Mouse (Mus musculus) cerebellum, adult 2 months (tissue): ENCODE results near the gene Olfr1505. TPM values are rescaled to one million over a fixed set of nuclear protein-coding genes. Genes with fewer than 3 reads are reported as not detected.

ENCODE experiments used
- DNase-seq, 2 experiments: peaks; one replicate each; pipeline ENCODE4 v3.0.0; 2021
- H3K27ac ChIP-seq: fragments of 200-500 bp; 2 replicates; pipeline ENCODE4 v1.5.1; 2012; ENCODE audit warnings: low read length, control low read depth, inconsistent platforms; ENCODE audit not compliant: insufficient read depth
- H3K27me3 ChIP-seq: fragments of 200-500 bp; 2 replicates; pipeline ENCODE4 v1.6.1; 2012; ENCODE audit warnings: inconsistent platforms, mild to moderate bottlenecking, low read length, moderate library complexity; ENCODE audit not compliant: control insufficient read depth, insufficient read depth
- H3K4me1 ChIP-seq: fragments of 200-500 bp; 2 replicates; pipeline ENCODE4 v1.6.1; 2011; ENCODE audit warnings: low read length; ENCODE audit not compliant: control insufficient read depth, insufficient read depth
- H3K4me3 ChIP-seq: fragments of 200-500 bp; replicated peaks from 2 replicates; pipeline ENCODE3; 2011; ENCODE audit warnings: mild to moderate bottlenecking, low read depth, low read length, control low read depth; ENCODE audit not compliant: insufficient read depth
- CTCF ChIP-seq: fragments of 200-500 bp; IDR thresholded peaks from 2 replicates; pipeline ENCODE4 v1.5.1; 2011; ENCODE audit warnings: low read depth, mild to moderate bottlenecking, control low read depth, low read length, moderate library complexity, borderline replicate concordance; ENCODE audit not compliant: insufficient read depth
- POLR2A ChIP-seq: fragments of 200-500 bp; IDR thresholded peaks from 2 replicates; pipeline ENCODE4 v1.6.1; 2011; ENCODE audit warnings: low read length, control low read depth, borderline replicate concordance; ENCODE audit not compliant: insufficient read depth
- WGBS: fragments of 180-500 bp; shearing (Covaris S2); methylation state at CpG from one replicate; pipeline ENCODE4 v1.1.7; 2018; 5-methylcytosine and 5-hydroxymethylcytosine counted together
- polyA plus RNA-seq: library from polyadenylated mRNA; depleted of rRNA; stranded (reverse); fragments of >200 nt; gene quantifications from 2 replicates; pipeline ENCODE4 v1.2.3, GENCODE M21; 2012; rRNA removed

Olfr1505 gene
- not detected in 2 replicates for polyA plus RNA-seq

GRCm38 (mm10) chr19:13913230-13913629 lies at the start of gene Olfr1505:
Gene Olfr1505 (plus strand): TSS chr19:13913530.
- no peak for TF ChIP-seq CTCF
- no peak for TF ChIP-seq POLR2A
- Histone ChIP-seq H3K4me1 (no peaks in the 10 kb centered on the region), H3K4me3 (no peak within 1 kb of the TSS), H3K27me3 (no peaks in the 10 kb centered on the region), H3K27ac (no peak within 1 kb of the TSS)
- DNase-seq = no peak
- 70% methylated on average over 2 of the region's 2 CpGs for WGBS

- no peak for TF ChIP-seq POLR2A
- TF ChIP-seq CTCF = no peak
- WGBS = 40% methylated on average over 1 of the region's 1 CpGs
- H3K27ac ChIP-seq = no peak within 1 kb of the TSS
- no peak within 1 kb of the TSS for H3K4me3 ChIP-seq
- no peaks in the 10 kb centered on the region for H3K4me1 ChIP-seq
- no peaks in the 10 kb centered on the region for H3K27me3 ChIP-seq
- no peak for DNase-seq
Observed at GRCm38 (mm10) chr19:13897828-13898227, 15.5 kb upstream of the Olfr1505 start, which contains the start of gene Olfr1504. Gene Olfr1504 (minus strand): TSS chr19:13897928.

Other genes with a start within 250 kb of the Olfr1505 start
- not detected in 2 replicates for gene Olfr1491, start 216.3 kb upstream of the Olfr1505 start, polyA plus RNA-seq
- gene Olfr1493-ps1, start 190.3 kb upstream of the Olfr1505 start, polyA plus RNA-seq = not detected in 2 replicates
- not detected in 2 replicates for gene Olfr1494, start 173.8 kb upstream of the Olfr1505 start, polyA plus RNA-seq
- not detected in 2 replicates for gene Olfr1495, start 148.9 kb upstream of the Olfr1505 start, polyA plus RNA-seq
- not detected in 2 replicates for gene Olfr1496, start 135.7 kb upstream of the Olfr1505 start, polyA plus RNA-seq
- not detected in 2 replicates for gene Olfr1497, start 115.3 kb upstream of the Olfr1505 start, polyA plus RNA-seq
- gene Olfr1499, start 94.1 kb upstream of the Olfr1505 start, polyA plus RNA-seq = not detected in 2 replicates
- gene Olfr1500, start 83.0 kb upstream of the Olfr1505 start, polyA plus RNA-seq = not detected in 2 replicates
- gene Olfr1501, start 62.8 kb upstream of the Olfr1505 start, polyA plus RNA-seq = not detected in 2 replicates
- not detected in 2 replicates for gene Olfr1502, start 51.7 kb upstream of the Olfr1505 start, polyA plus RNA-seq
- gene Olfr1504, start 15.6 kb upstream of the Olfr1505 start, polyA plus RNA-seq = not detected in 2 replicates